Mouse (Mus musculus): ENCODE data around the gene Rhov. TPM values are rescaled to one million over a fixed set of nuclear protein-coding genes. Genes with fewer than 3 reads are reported as not detected.

The Rhov gene
- polyA plus RNA-seq (2012; rRNA removed), result 0.15 and 0.38 TPM in 2 replicates

DNA sequence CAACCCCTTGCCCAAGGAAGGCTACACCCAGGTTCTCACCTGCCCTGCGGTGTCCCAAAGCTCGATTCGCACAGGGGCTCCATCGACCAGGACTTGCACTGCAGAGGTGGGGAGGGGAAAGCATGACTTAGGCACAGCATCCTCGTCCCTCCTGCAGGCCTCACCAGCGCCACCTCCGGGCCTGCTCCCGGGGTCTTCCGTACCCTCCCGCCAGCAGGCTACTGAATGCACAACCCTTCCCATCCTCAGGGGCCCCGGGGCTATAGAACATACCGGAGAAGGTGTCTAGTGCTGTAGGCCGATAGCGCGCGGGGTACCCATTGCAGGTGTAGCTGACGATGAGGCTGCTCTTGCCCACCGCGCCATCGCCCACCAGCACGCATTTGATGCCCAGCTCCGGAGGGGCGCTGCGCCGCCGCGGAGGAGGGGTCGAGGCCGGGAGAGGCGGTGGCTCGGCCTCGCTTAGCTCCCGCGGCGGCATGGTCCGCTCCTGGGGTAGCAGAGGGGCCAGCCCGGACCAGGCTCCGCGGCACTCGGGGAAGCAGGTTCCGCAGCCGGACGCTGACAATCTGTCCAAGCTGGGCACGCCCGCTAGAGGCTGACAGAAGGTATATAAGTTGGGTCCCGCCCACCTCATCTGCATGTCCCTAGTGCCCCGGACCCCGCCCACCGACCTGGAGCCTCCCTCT is at the start of gene Rhov:
Gene Rhov (minus strand): TSS at position 630 of the 689 bp plus-strand sequence.
- DNase-seq (ENCODE audit: low read depth in 1 of 2, low spot score in 2 of 2), result peak; percentile 25 to 71
- no peak for TF ChIP-seq CTCF (IDR thresholded peaks at IDR 0.05; ENCODE audit: extremely low read depth, insufficient read depth, insufficient read length, insufficient replicate concordance)
- TF ChIP-seq POLR2A (IDR thresholded peaks at IDR 0.05; ENCODE audit: low read depth, low read length), result no peak
- Histone ChIP-seq H3K4me3 (ENCODE audit: extremely low read depth, insufficient read depth, insufficient read length) (peak within 1 kb of the TSS; percentile 55; the same call in 1 of the 2 replicates), H3K36me3 (ENCODE audit: control insufficient read depth, insufficient read depth, low read length) (no peaks in the 10 kb centered on the region), H3K4me1 (ENCODE audit: control insufficient read depth, insufficient read depth, insufficient read length) (peaks cover 4% of the 10 kb centered on the region; the same call in 1 of the 2 replicates), H3K27ac (ENCODE audit: insufficient read depth, low read length) (no peak within 1 kb of the TSS), H3K27me3 (ENCODE audit: control insufficient read depth, insufficient read depth, low read length) (peaks cover 1% of the 10 kb centered on the region; the same call in 1 of the 2 replicates)
- 3% methylated on average over 48 of the region's 49 CpGs for WGBS

- no peak overlapping the region for H3K27ac ChIP-seq (ENCODE audit: insufficient read depth, low read length)
- peaks cover 24% of the 10 kb centered on the region for H3K27me3 ChIP-seq (ENCODE audit: control insufficient read depth, insufficient read depth, low read length)
- DNase-seq (ENCODE audit: low read depth in 1 of 2, low spot score in 2 of 2), result no peak
- 43% methylated on average over 8 of the region's 8 CpGs for WGBS
- no peaks in the 10 kb centered on the region for H3K36me3 ChIP-seq (ENCODE audit: control insufficient read depth, insufficient read depth, low read length)
- H3K4me1 ChIP-seq (ENCODE audit: control insufficient read depth, insufficient read depth, insufficient read length), result peaks cover 27% of the 10 kb centered on the region
- TF ChIP-seq POLR2A (IDR thresholded peaks at IDR 0.05; ENCODE audit: low read depth, low read length) (no peak), CTCF (IDR thresholded peaks at IDR 0.05; ENCODE audit: extremely low read depth, insufficient read depth, insufficient read length, insufficient replicate concordance) (no peak)
- H3K4me3 ChIP-seq (ENCODE audit: extremely low read depth, insufficient read depth, insufficient read length), result no peak overlapping the region
Measured at GRCm38 (mm10) chr2:119320571-119320970, 49.5 kb upstream of the Rhov start.

DNA sequence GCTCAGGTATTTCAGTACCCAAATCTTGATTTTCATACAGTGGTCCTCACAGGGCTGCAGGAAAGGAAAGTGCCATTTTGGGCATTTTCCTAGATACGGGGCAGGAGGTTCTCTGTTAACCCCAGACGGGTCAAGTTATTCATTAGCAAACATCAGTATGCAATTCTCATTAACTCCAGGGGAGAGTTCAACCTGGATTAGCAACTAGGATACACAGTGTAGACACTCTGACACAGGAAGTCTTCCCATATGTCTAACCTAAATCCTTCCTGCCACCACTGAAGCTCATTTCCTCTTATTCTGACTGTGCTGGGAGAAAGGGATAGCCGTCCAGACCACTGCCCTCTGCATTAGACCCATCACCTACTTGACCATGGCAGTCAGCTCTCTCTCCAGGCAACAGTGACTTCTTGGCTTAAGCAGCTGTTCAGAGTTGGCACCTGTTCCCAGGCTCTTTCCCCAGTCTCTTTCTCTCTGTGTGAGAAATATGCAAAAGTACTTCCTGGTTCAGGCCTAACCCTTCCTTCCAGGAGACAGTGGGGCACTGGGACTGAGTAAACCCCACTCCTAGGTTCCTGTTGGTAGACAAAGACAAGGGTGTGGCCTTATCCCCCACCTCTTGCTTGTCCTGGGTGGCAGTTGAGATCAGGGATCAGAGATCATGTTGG is 47.1 kb upstream of the Rhov start:
- no peak for DNase-seq (ENCODE audit: low read depth in 1 of 2, low spot score in 2 of 2)
- TF ChIP-seq POLR2A (IDR thresholded peaks at IDR 0.05; ENCODE audit: low read depth, low read length) (no peak), CTCF (IDR thresholded peaks at IDR 0.05; ENCODE audit: extremely low read depth, insufficient read depth, insufficient read length, insufficient replicate concordance) (no peak)
- Histone ChIP-seq H3K4me3 (ENCODE audit: extremely low read depth, insufficient read depth, insufficient read length) (no peak overlapping the region), H3K36me3 (ENCODE audit: control insufficient read depth, insufficient read depth, low read length) (no peaks in the 10 kb centered on the region), H3K27ac (ENCODE audit: insufficient read depth, low read length) (no peak overlapping the region), H3K27me3 (ENCODE audit: control insufficient read depth, insufficient read depth, low read length) (peaks cover 12% of the 10 kb centered on the region), H3K4me1 (ENCODE audit: control insufficient read depth, insufficient read depth, insufficient read length) (peaks cover 12% of the 10 kb centered on the region)
- WGBS, result 85% methylated on average over 3 of the region's 3 CpGs

DNA sequence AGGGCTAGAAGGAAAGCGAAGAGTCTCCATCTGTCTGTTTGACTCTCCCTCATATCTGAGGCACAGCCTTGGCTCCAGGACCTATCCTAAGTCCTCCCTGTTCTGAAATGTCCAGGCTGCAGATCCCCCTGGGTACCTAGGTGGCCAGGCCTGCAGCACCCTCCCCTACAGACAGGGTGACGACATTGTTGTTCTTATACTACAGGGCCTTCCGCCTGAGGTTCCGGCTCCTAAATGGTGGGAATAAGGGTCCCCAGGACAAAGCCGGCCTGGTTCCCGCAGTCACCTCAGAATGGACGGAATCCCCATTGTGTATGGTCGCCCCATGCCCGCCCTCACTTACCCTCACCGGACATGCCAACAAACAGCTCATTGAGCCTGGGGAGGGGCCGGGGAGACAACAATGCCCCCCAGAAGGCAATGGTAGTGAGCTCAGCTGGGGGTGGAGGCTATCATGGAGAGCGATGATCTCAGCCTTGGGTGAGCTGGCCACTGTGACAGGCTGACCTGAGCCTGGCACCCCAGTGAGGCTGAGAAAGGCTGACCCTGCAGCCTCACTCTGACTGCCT is 43.8 kb upstream of the Rhov start:
- 93% methylated on average over 12 of the region's 12 CpGs for WGBS
- DNase-seq (ENCODE audit: low read depth in 1 of 2, low spot score in 2 of 2), result no peak
- H3K27ac ChIP-seq (ENCODE audit: insufficient read depth, low read length), result no peak overlapping the region
- no peaks in the 10 kb centered on the region for H3K27me3 ChIP-seq (ENCODE audit: control insufficient read depth, insufficient read depth, low read length)
- H3K36me3 ChIP-seq (ENCODE audit: control insufficient read depth, insufficient read depth, low read length), result no peaks in the 10 kb centered on the region
- H3K4me3 ChIP-seq (ENCODE audit: extremely low read depth, insufficient read depth, insufficient read length), result no peak overlapping the region
- TF ChIP-seq POLR2A (IDR thresholded peaks at IDR 0.05; ENCODE audit: low read depth, low read length), result no peak
- no peak for TF ChIP-seq CTCF (IDR thresholded peaks at IDR 0.05; ENCODE audit: extremely low read depth, insufficient read depth, insufficient read length, insufficient replicate concordance)
- H3K4me1 ChIP-seq (ENCODE audit: control insufficient read depth, insufficient read depth, insufficient read length), result no peaks in the 10 kb centered on the region

DNA sequence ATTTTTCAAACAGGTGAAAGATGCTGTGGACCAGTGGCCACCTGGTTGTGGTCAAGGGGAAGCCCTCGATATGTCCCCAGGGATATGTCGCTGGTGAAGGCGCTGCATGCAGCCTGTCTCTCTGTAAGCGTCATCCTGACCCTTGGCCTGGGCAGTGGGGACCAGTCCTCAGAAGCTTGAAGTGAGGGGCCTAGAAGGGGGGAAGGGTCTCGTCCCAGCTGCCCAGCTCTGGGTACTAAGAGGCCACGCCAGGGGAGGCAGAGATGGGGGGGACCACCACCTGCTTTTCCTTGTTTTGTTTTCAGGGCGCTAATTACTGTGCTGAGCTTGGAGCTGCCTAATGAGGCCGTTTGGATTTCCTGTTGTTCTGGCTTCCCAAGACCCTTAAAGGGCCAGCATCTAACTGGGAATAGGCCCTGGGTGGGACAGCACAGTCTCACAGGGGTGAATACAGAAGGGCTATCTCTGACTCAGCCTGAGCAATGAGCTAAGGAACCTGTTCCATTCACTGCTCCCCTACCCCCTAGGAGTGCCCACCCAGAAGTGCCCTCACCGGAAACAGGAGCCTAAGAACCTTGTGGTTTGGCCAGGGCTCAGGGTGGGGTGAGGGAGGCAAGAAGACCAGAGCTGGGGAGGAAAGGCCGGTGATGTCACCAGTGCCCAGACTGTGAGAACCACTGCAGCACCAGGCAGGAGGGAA is 42.9 kb upstream of the Rhov start:
- no peak overlapping the region for H3K27ac ChIP-seq (ENCODE audit: insufficient read depth, low read length)
- WGBS, result 47% methylated on average over 10 of the region's 10 CpGs
- no peak for DNase-seq (ENCODE audit: low read depth in 1 of 2, low spot score in 2 of 2)

GRCm38 (mm10) chr2:119312380-119312958 is 41.4 kb upstream of the Rhov start:
- no peak for DNase-seq (ENCODE audit: low read depth in 1 of 2, low spot score in 2 of 2)
- WGBS, result 100% methylated on average over 2 of the region's 2 CpGs
- Histone ChIP-seq H3K4me1 (ENCODE audit: control insufficient read depth, insufficient read depth, insufficient read length) (no peaks in the 10 kb centered on the region), H3K27ac (ENCODE audit: insufficient read depth, low read length) (no peak overlapping the region), H3K4me3 (ENCODE audit: extremely low read depth, insufficient read depth, insufficient read length) (no peak overlapping the region), H3K27me3 (ENCODE audit: control insufficient read depth, insufficient read depth, low read length) (no peaks in the 10 kb centered on the region), H3K36me3 (ENCODE audit: control insufficient read depth, insufficient read depth, low read length) (no peaks in the 10 kb centered on the region)
- no peak for TF ChIP-seq POLR2A (IDR thresholded peaks at IDR 0.05; ENCODE audit: low read depth, low read length)
- no peak for TF ChIP-seq CTCF (IDR thresholded peaks at IDR 0.05; ENCODE audit: extremely low read depth, insufficient read depth, insufficient read length, insufficient replicate concordance)

More for the DNA sequence above, 42.9 kb upstream of the Rhov start:
- H3K36me3 ChIP-seq (ENCODE audit: control insufficient read depth, insufficient read depth, low read length), result no peaks in the 10 kb centered on the region
- TF ChIP-seq POLR2A (IDR thresholded peaks at IDR 0.05; ENCODE audit: low read depth, low read length), result no peak
- no peak for TF ChIP-seq CTCF (IDR thresholded peaks at IDR 0.05; ENCODE audit: extremely low read depth, insufficient read depth, insufficient read length, insufficient replicate concordance)
- H3K4me1 ChIP-seq (ENCODE audit: control insufficient read depth, insufficient read depth, insufficient read length), result no peaks in the 10 kb centered on the region
- H3K27me3 ChIP-seq (ENCODE audit: control insufficient read depth, insufficient read depth, low read length), result no peaks in the 10 kb centered on the region
- no peak overlapping the region for H3K4me3 ChIP-seq (ENCODE audit: extremely low read depth, insufficient read depth, insufficient read length)
